Mouse (Mus musculus): Measurements from ENCODE around the gene Tenm3.

Tenm3 gene

GRCm38 (mm10) chr8:48449625-48450024 is 394.1 kb downstream of the Tenm3 start:
- DNase-seq (ENCODE audit: low spot score), result no peak

GRCm38 (mm10) chr8:48445690-48446089 is 398.1 kb downstream of the Tenm3 start:
- no peak for DNase-seq (ENCODE audit: low spot score)

GRCm38 (mm10) chr8:48439491-48439890 is 404.3 kb downstream of the Tenm3 start:
- no peak for DNase-seq (ENCODE audit: low spot score)

- no peak for DNase-seq (ENCODE audit: low spot score)
These were observed 406.1 kb downstream of the Tenm3 start for GRCm38 (mm10) chr8:48437523-48438207.

- DNase-seq (ENCODE audit: low spot score), result no peak
These were observed 418.6 kb downstream of the Tenm3 start for GRCm38 (mm10) chr8:48425101-48425500.

GRCm38 (mm10) chr8:48417714-48418113 is 426.0 kb downstream of the Tenm3 start:
- DNase-seq (ENCODE audit: low spot score), result no peak

GRCm38 (mm10) chr8:48410916-48411315 is 432.8 kb downstream of the Tenm3 start:
- DNase-seq (ENCODE audit: low spot score), result no peak

GRCm38 (mm10) chr8:48400572-48400972 is 443.2 kb downstream of the Tenm3 start:
- DNase-seq (ENCODE audit: low spot score), result no peak

- no peak for DNase-seq (ENCODE audit: low spot score)
These were observed 457.9 kb downstream of the Tenm3 start for GRCm38 (mm10) chr8:48385833-48386232.

- DNase-seq (ENCODE audit: low spot score), result no peak
These were observed 463.7 kb downstream of the Tenm3 start for GRCm38 (mm10) chr8:48380035-48380434.

- DNase-seq (ENCODE audit: low spot score), result no peak
These were observed 467.0 kb downstream of the Tenm3 start for GRCm38 (mm10) chr8:48376774-48377173.

GRCm38 (mm10) chr8:48375183-48375582 is 468.6 kb downstream of the Tenm3 start:
- no peak for DNase-seq (ENCODE audit: low spot score)

- no peak for DNase-seq (ENCODE audit: low spot score)
These were observed 470.3 kb downstream of the Tenm3 start for GRCm38 (mm10) chr8:48373404-48373803.

GRCm38 (mm10) chr8:48367164-48367563 is 476.6 kb downstream of the Tenm3 start:
- no peak for DNase-seq (ENCODE audit: low spot score)

GRCm38 (mm10) chr8:48356849-48357248 is 486.9 kb downstream of the Tenm3 start:
- no peak for DNase-seq (ENCODE audit: low spot score)

- no peak for DNase-seq (ENCODE audit: low spot score)
These were observed 490.3 kb downstream of the Tenm3 start for GRCm38 (mm10) chr8:48353458-48353857.

GRCm38 (mm10) chr8:48348901-48349300 is 494.9 kb downstream of the Tenm3 start:
- DNase-seq (ENCODE audit: low spot score), result no peak

- no peak for DNase-seq (ENCODE audit: low spot score)
These were observed 495.4 kb downstream of the Tenm3 start for GRCm38 (mm10) chr8:48348386-48348785.

- no peak for DNase-seq (ENCODE audit: low spot score)
These were observed 500.7 kb downstream of the Tenm3 start for GRCm38 (mm10) chr8:48343067-48343420.

- DNase-seq (ENCODE audit: low spot score), result no peak
These were observed 501.3 kb downstream of the Tenm3 start for GRCm38 (mm10) chr8:48342321-48343066.

GRCm38 (mm10) chr8:48341692-48342091 is 502.1 kb downstream of the Tenm3 start:
- no peak for DNase-seq (ENCODE audit: low spot score)

- no peak for DNase-seq (ENCODE audit: low spot score)
These were observed 502.5 kb downstream of the Tenm3 start for GRCm38 (mm10) chr8:48341276-48341675.

- DNase-seq (ENCODE audit: low spot score), result no peak
These were observed 521.0 kb downstream of the Tenm3 start for GRCm38 (mm10) chr8:48322655-48323265.

Measured in urinary bladder, postnatal 14 days (tissue).